Comparison of ENCODE assay signal across 9 mouse cellular contexts in genomic region chr8:71572847-71573633, GRCm38 (mm10). TPM values are rescaled to one million over a fixed set of nuclear protein-coding genes. Genes with fewer than 3 reads are reported as not detected.
DNase-seq lines count a peak whose midpoint lies in the region; ATAC-seq and TF ChIP-seq lines count a peak whose summit lies in the region.
"Had no signal": no experiment of that assay in that cellular context is flagged by ENCODE, and none has a peak within 500 bp of the region (broad histone marks: within the 10 kb centered on the region; RNA-seq: fewer than 3 reads in every experiment).

No protein-coding gene starts in this region.

- H3K27me3 ChIP-seq in forebrain, embryonic 11.5 days (ENCODE audit: control insufficient read depth, insufficient read depth, low read length) = peaks cover 6% of the 10 kb centered on the region; the same call in 1 of the 2 replicates
- peaks cover 21% of the 10 kb centered on the region for H3K27me3 ChIP-seq in forebrain, embryonic 10.5 days (ENCODE audit: poor library complexity, severe bottlenecking)
- no peaks in the 10 kb centered on the region for H3K27me3 ChIP-seq in forebrain, embryonic 14.5 days (replicated peaks; ENCODE audit: control insufficient read depth, insufficient read depth, low read length)
- H3K27me3 ChIP-seq in hindbrain, embryonic 13.5 days = peaks cover 9% of the 10 kb centered on the region

- 81% methylated on average over 9 of the region's 9 CpGs for WGBS in forebrain, embryonic 11.5 days
- 84% methylated on average over 9 of the region's 9 CpGs for WGBS in forebrain, embryonic 10.5 days
- WGBS in forebrain, embryonic 14.5 days = 44% methylated on average over 9 of the region's 9 CpGs
- 71% methylated on average over 9 of the region's 9 CpGs for WGBS in hindbrain, embryonic 13.5 days

- peaks cover 7% of the 10 kb centered on the region; the same call in 1 of the 2 replicates for H3K4me1 ChIP-seq in forebrain, embryonic 11.5 days (replicated peaks; ENCODE audit: control insufficient read depth, insufficient read depth, low read length)
- H3K4me1 ChIP-seq in forebrain, embryonic 10.5 days = peaks cover 41% of the 10 kb centered on the region
- H3K4me1 ChIP-seq in forebrain, embryonic 14.5 days (ENCODE audit: control insufficient read depth, insufficient read depth, low read length) = peaks cover 23% of the 10 kb centered on the region
- H3K4me1 ChIP-seq in hindbrain, embryonic 13.5 days (replicated peaks) = peaks cover 43% of the 10 kb centered on the region

- no peak overlapping the region for H3K27ac ChIP-seq in forebrain, embryonic 11.5 days (ENCODE audit: low read depth, low read length)
- no peak overlapping the region for H3K27ac ChIP-seq in forebrain, embryonic 10.5 days
- H3K27ac ChIP-seq in forebrain, embryonic 14.5 days (ENCODE audit: low read depth, low read length) = peak overlapping the region; percentile 87
- peak overlapping the region; percentile 78 for H3K27ac ChIP-seq in hindbrain, embryonic 13.5 days
- H3K27ac ChIP-seq in left cerebral cortex, adult 2 months = peak overlapping the region; percentile 70

- H3K4me3 ChIP-seq in forebrain, embryonic 11.5 days (ENCODE audit: low read depth, low read length) = no peak overlapping the region
- H3K4me3 ChIP-seq in forebrain, embryonic 10.5 days = no peak overlapping the region
- 0 out of 2 replicates have a peak overlapping the region, but pooled peaks have one; percentile 5 for H3K4me3 ChIP-seq in forebrain, embryonic 14.5 days (ENCODE audit: low read depth, low read length)
- H3K4me3 ChIP-seq in hindbrain, embryonic 13.5 days = peak overlapping the region; percentile 4; the same call in 1 of the 2 replicates
- peak overlapping the region; percentile 19; the same call in 1 of the 2 replicates for H3K4me3 ChIP-seq in left cerebral cortex, adult 2 months

- intact Hi-C loops in left cerebral cortex, adult 2 months (cut with DNase I) = no loop called here

- DNase-seq in forebrain, embryonic 11.5 days (ENCODE audit: low spot score) = no peak
- DNase-seq in forebrain, embryonic 10.5 days (ENCODE audit: extremely low spot score, low spot score) = no peak
- DNase-seq in NIH3T3 (ENCODE audit: low read depth) = peak; percentile 78
- peak; percentile 89 for DNase-seq in forebrain, embryonic 14.5 days (ENCODE audit: low spot score)
- DNase-seq in left cerebral cortex, adult 2 months (ENCODE audit: extremely low spot score in 1 of 2, low spot score in 2 of 2) = peak; percentile 76 to 86
- DNase-seq in right cerebral cortex, postnatal 25 days = peak; percentile 74
- no peak for DNase-seq in thymus, postnatal 25 days

- TF ChIP-seq CTCF in left cerebral cortex, adult 2 months (IDR thresholded peaks at IDR 0.05) = no peak

- no peaks in the 10 kb centered on the region for H3K9me3 ChIP-seq in forebrain, embryonic 11.5 days (ENCODE audit: control insufficient read depth, low read length)
- no peaks in the 10 kb centered on the region for H3K9me3 ChIP-seq in forebrain, embryonic 10.5 days
- H3K9me3 ChIP-seq in forebrain, embryonic 14.5 days (replicated peaks; ENCODE audit: control insufficient read depth, low read length) = no peaks in the 10 kb centered on the region
- H3K9me3 ChIP-seq in hindbrain, embryonic 13.5 days = no peaks in the 10 kb centered on the region

- peak overlapping the region; percentile 29; the same call in 1 of the 2 replicates for H3K9ac ChIP-seq in forebrain, embryonic 11.5 days (ENCODE audit: low read length)
- peak overlapping the region; percentile 41 for H3K9ac ChIP-seq in forebrain, embryonic 14.5 days (ENCODE audit: low read length)
- H3K9ac ChIP-seq in hindbrain, embryonic 13.5 days = no peak overlapping the region

- no peak for ATAC-seq in forebrain, embryonic 11.5 days (replicated peaks; ENCODE audit: low FRiP score)
- ATAC-seq in forebrain, embryonic 14.5 days = peak; percentile 15
- ATAC-seq in hindbrain, embryonic 13.5 days (ENCODE audit: low FRiP score) = no peak

- no peaks in the 10 kb centered on the region for H3K36me3 ChIP-seq in forebrain, embryonic 11.5 days (ENCODE audit: control insufficient read depth, insufficient read depth, low read length)
- no peaks in the 10 kb centered on the region for H3K36me3 ChIP-seq in forebrain, embryonic 10.5 days (replicated peaks)
- no peaks in the 10 kb centered on the region for H3K36me3 ChIP-seq in forebrain, embryonic 14.5 days (ENCODE audit: control insufficient read depth, insufficient read depth, low read length)
- H3K36me3 ChIP-seq in hindbrain, embryonic 13.5 days = no peaks in the 10 kb centered on the region; the same call in 1 of the 2 replicates

- H3K4me2 ChIP-seq in forebrain, embryonic 11.5 days (ENCODE audit: low read depth, low read length, severe bottlenecking) = no peak overlapping the region
- H3K4me2 ChIP-seq in forebrain, embryonic 14.5 days (ENCODE audit: low read length) = peak overlapping the region; percentile 81
- H3K4me2 ChIP-seq in hindbrain, embryonic 13.5 days = peak overlapping the region; percentile 81

RNA-seq across cellular contexts. Expression of gene Slc27a1, which starts 4.4 kb away (rescaled TPM):
- polyA plus RNA-seq in forebrain, embryonic 11.5 days (2014; fragmentation: Nextera tagmentation; extraction: Ambion mirVana) = 18.4 and 19.1 TPM in 2 replicates
- polyA plus RNA-seq in forebrain, embryonic 10.5 days (2016; fragmentation: Nextera tagmentation; extraction: Ambion mirVana) = 20.2 and 21.9 TPM in 2 replicates
- polyA plus RNA-seq in forebrain, embryonic 14.5 days (2014; fragmentation: Nextera tagmentation; extraction: Ambion mirVana) = 25.8 and 31.5 TPM in 2 replicates
- polyA plus RNA-seq in hindbrain, embryonic 13.5 days (2015; fragmentation: Nextera tagmentation; extraction: Ambion mirVana) = 78.5 and 81.9 TPM in 2 replicates
- total RNA-seq in left cerebral cortex, adult 2 months (2021) = 100 to 1,000 TPM; 108 to 109 TPM

RNA-seq across cellular contexts. Expression of gene Nxnl1, which starts 6.6 kb away (rescaled TPM):
- not detected in 2 replicates for polyA plus RNA-seq in forebrain, embryonic 11.5 days (2014; fragmentation: Nextera tagmentation; extraction: Ambion mirVana)
- 0.09 TPM in 1 of 2 replicates, not detected in the other for polyA plus RNA-seq in forebrain, embryonic 10.5 days (2016; fragmentation: Nextera tagmentation; extraction: Ambion mirVana)
- polyA plus RNA-seq in forebrain, embryonic 14.5 days (2014; fragmentation: Nextera tagmentation; extraction: Ambion mirVana) = not detected in 2 replicates
- not detected in 2 replicates for polyA plus RNA-seq in hindbrain, embryonic 13.5 days (2015; fragmentation: Nextera tagmentation; extraction: Ambion mirVana)
- total RNA-seq in left cerebral cortex, adult 2 months (2021) = under 1 TPM in 1 of 2 experiments, not detected in 1; 0.11 TPM
- polyA plus RNA-seq: embryonic facial prominence, embryonic 11.5 days had no signal

RNA-seq across cellular contexts. Expression of gene Tmem221, which starts 14.4 kb away (rescaled TPM):
- polyA plus RNA-seq in forebrain, embryonic 11.5 days (2014; fragmentation: Nextera tagmentation; extraction: Ambion mirVana) = 0.15 TPM in 1 of 2 replicates, not detected in the other
- polyA plus RNA-seq in forebrain, embryonic 10.5 days (2016; fragmentation: Nextera tagmentation; extraction: Ambion mirVana) = 0.17 and 0.28 TPM in 2 replicates
- polyA plus RNA-seq in forebrain, embryonic 14.5 days (2014; fragmentation: Nextera tagmentation; extraction: Ambion mirVana) = not detected in 2 replicates
- 0.19 TPM in 1 of 2 replicates, not detected in the other for polyA plus RNA-seq in hindbrain, embryonic 13.5 days (2015; fragmentation: Nextera tagmentation; extraction: Ambion mirVana)
- total RNA-seq in left cerebral cortex, adult 2 months (2021) = not detected

RNA-seq across cellular contexts. Expression of gene Pgls, which starts 18.9 kb away (rescaled TPM):
- 218 and 238 TPM in 2 replicates for polyA plus RNA-seq in forebrain, embryonic 11.5 days (2014; fragmentation: Nextera tagmentation; extraction: Ambion mirVana)
- 262 and 266 TPM in 2 replicates for polyA plus RNA-seq in forebrain, embryonic 10.5 days (2016; fragmentation: Nextera tagmentation; extraction: Ambion mirVana)
- 233 and 279 TPM in 2 replicates for polyA plus RNA-seq in forebrain, embryonic 14.5 days (2014; fragmentation: Nextera tagmentation; extraction: Ambion mirVana)
- 197 and 204 TPM in 2 replicates for polyA plus RNA-seq in hindbrain, embryonic 13.5 days (2015; fragmentation: Nextera tagmentation; extraction: Ambion mirVana)
- 10 to 100 TPM; 29.1 to 33.0 TPM for total RNA-seq in left cerebral cortex, adult 2 months (2021)

RNA-seq across cellular contexts. Expression of gene Fam129c, which starts 24.4 kb away (rescaled TPM):
- polyA plus RNA-seq in forebrain, embryonic 11.5 days (2014; fragmentation: Nextera tagmentation; extraction: Ambion mirVana) = 3.2 and 4.3 TPM in 2 replicates
- 4.1 and 5.1 TPM in 2 replicates for polyA plus RNA-seq in forebrain, embryonic 10.5 days (2016; fragmentation: Nextera tagmentation; extraction: Ambion mirVana)
- 4.1 and 4.5 TPM in 2 replicates for polyA plus RNA-seq in forebrain, embryonic 14.5 days (2014; fragmentation: Nextera tagmentation; extraction: Ambion mirVana)
- polyA plus RNA-seq in hindbrain, embryonic 13.5 days (2015; fragmentation: Nextera tagmentation; extraction: Ambion mirVana) = 6.9 and 8.2 TPM in 2 replicates
- total RNA-seq in left cerebral cortex, adult 2 months (2021) = 1 to 10 TPM; 3.1 to 4.0 TPM

Comparison
In these comparisons a context has a peak if more than half of its experiments do, and no peak if none do; other contexts are left out.
1. DNase-seq: peak in NIH3T3 (single experiment), forebrain, embryonic 14.5 days (single experiment), left cerebral cortex, adult 2 months (2 of 2) and right cerebral cortex, postnatal 25 days (single experiment); none in forebrain, embryonic 11.5 days (single experiment), forebrain, embryonic 10.5 days (single experiment) and thymus, postnatal 25 days (single experiment).
2. H3K27ac ChIP-seq: peak in forebrain, embryonic 14.5 days (single experiment), hindbrain, embryonic 13.5 days (single experiment) and left cerebral cortex, adult 2 months (single experiment); none in forebrain, embryonic 11.5 days (single experiment) and forebrain, embryonic 10.5 days (single experiment).
3. H3K4me3 ChIP-seq: peak in forebrain, embryonic 14.5 days (single experiment), hindbrain, embryonic 13.5 days (single experiment) and left cerebral cortex, adult 2 months (single experiment); none in forebrain, embryonic 11.5 days (single experiment) and forebrain, embryonic 10.5 days (single experiment).